Mouse (Mus musculus) cortical plate, adult 2 months (tissue): ENCODE measurements at regions not wholly inside any gene's neighbourhood (a gene's known extent, or its start where the extent isn't known, plus 50 kb on each side); places are given as distances from the start of the nearest gene placed in this dataset.

Experiments used
- CTCF ChIP-seq: fragments of 200-500 bp; IDR thresholded peaks from 2 replicates; pipeline ENCODE4 v1.5.1; 2011; ENCODE audit warnings: mild to moderate bottlenecking, control low read depth, low read length; ENCODE audit not compliant: insufficient read depth; ENCODE audit errors: extremely low read depth
- POLR2A ChIP-seq: fragments of 200-500 bp; IDR thresholded peaks from 2 replicates; pipeline ENCODE4 v1.6.1; 2011; ENCODE audit warnings: mild to moderate bottlenecking, low read length, control low read depth; ENCODE audit not compliant: insufficient read depth; ENCODE audit errors: extremely low read depth

GRCm38 (mm10) chr13:53695385-53695784, 222.5 kb upstream of the Msx2 start:
- no peak for TF ChIP-seq CTCF
- TF ChIP-seq POLR2A = no peak
